Mouse (Mus musculus): ENCODE results near the gene Nadk2.

The Nadk2 gene

DNA sequence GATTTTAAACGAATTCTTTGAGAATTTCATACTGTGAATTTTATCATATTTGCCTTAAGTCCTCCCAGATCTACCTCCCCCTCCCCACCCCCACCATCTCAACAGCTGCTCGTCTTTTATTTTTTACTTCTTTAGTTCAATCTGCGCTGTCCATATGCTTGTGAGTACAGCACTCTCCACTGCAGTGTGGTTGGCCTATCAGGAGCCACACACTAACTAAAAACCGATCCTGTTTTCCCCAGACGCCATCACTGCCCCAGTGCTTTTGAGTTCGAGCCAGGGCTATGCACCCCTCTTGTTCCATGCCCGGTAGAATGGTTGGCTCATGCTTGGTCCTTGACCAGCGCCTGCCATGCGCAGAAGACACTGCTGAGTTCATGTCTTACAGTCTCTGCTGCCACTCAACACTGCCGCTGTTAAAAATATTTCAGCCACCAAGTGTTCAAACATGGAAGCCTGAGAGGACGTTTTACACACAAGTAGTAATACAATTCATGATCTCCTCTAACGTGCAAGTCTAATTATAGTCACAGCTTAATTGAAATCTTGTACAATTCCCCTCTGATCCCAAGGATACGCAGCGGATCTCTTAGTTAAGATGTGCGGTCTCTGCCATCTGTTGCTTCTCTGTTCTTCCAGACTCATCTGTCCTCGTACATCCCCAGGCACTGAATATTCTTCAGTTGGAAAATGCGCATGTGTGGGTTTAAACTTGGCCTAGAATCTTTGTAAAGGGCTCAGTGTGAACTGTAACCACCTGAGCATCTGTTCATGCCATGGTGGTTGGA lies 17.0 kb downstream of the Nadk2 start:
- DNase-seq (ENCODE audit: low read depth, low spot score), result no peak

GRCm38 (mm10) chr15:9088683-9089072 lies 17.6 kb downstream of the Nadk2 start:
- DNase-seq (ENCODE audit: low read depth, low spot score), result no peak

DNA sequence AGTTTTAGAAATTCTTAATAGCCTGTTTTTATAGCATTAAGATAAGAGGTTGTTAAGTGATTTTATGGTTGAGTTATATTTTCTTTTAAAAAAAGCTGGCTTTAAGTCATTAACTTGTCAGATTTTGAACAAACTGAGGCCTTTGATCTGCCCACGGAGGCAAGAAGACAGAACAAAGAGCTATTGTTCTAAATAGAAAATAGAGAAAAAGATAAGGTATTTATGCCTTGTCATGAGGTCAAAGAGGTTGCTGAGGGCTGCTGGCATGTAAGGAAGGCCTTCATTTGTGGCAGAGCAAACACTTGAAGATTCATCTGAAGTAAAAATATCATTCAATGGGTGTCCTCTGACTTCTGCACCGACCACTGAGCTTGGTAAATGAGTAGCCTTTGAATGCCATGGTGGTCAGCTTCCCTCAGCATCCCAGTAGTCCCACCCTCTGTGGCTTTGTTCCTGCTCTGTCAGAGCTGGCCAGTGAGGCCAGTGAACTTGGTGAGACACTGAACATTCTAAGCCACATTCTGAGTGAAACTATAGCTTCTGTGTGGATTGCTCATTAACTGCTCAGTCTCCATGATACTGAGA lies 18.2 kb downstream of the Nadk2 start:
- DNase-seq (ENCODE audit: low read depth, low spot score), result no peak

DNA sequence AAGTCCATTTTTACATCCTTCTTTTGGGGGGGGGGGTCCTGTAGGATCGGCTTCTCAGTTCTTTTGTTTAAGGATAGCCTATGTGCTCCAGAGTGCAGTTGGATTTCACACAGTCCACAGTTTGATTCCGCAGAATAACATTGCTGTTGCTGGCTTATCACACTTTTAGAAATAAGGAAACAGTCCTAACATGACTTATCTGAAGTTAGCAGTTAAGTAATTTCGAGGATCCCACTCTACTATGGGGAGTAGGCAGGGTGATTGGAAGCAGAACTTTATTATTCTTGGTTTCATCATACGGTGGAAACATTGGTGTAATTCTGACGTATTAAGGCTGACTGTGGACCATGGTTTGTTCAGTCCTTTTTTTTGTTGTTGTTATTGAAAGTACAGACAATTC lies 19.6 kb downstream of the Nadk2 start:
- DNase-seq (ENCODE audit: low read depth, low spot score), result no peak

- no peak for DNase-seq (ENCODE audit: low read depth, low spot score)
These were observed 22.7 kb downstream of the Nadk2 start for GRCm38 (mm10) chr15:9093598-9094365.

- DNase-seq (ENCODE audit: low read depth, low spot score), result no peak
These were observed 23.3 kb downstream of the Nadk2 start for GRCm38 (mm10) chr15:9094366-9094750.

DNA sequence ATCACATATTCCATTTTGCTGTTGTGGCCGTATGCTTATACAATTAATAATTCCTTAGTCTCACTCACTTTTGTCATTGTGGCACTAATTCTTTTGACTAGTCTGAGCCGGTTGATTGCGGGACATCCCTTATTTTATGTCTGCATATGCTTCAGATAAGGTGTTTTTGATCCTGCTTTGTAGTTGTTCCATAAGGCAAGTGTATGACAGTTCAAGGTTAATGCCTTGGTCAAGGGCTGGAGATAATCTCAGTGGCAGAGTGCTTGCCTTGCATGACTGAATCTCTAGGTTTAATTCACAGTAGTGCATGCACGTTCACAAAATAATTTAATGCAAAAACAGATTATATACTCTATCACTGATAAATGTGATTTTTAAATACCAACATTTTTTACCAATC lies 25.8 kb downstream of the Nadk2 start:
- no peak for DNase-seq (ENCODE audit: low read depth, low spot score)

DNA sequence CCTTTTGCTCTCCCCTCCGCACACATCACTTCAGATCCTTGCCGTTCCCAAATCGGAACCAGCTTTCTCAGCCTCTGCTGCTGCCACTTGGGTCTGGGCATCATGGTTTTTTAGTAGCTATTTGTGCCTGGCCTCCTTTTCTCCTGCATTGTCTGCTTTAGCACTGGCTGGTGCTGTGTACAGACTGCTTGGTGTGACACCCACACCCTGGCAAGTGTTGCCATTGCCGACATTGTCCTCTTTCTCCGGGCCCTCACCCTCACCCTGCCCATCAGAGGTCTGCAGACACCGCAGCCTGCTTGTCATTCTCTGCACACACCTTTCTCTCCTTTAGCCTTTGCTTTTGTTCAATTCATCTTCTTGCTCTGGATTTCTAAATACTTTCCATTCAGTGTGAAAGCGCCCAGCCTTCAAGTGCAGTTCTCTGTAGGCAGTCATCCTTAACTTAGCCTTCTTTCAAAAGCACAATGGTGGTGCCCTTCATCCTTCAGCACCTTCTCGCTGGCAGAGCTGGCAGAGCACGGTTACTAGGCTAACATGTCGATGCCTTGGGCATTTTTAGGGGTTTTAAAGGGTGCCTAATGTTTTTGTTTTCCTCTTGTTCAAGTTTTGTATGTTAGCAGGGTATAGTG lies 29.5 kb downstream of the Nadk2 start:
- no peak for DNase-seq (ENCODE audit: low read depth, low spot score)

- DNase-seq (ENCODE audit: low read depth, low spot score), result no peak
These were observed 35.4 kb downstream of the Nadk2 start for GRCm38 (mm10) chr15:9106303-9107074.

GRCm38 (mm10) chr15:9110526-9111347 lies 39.7 kb downstream of the Nadk2 start:
- no peak for DNase-seq (ENCODE audit: low read depth, low spot score)

DNA sequence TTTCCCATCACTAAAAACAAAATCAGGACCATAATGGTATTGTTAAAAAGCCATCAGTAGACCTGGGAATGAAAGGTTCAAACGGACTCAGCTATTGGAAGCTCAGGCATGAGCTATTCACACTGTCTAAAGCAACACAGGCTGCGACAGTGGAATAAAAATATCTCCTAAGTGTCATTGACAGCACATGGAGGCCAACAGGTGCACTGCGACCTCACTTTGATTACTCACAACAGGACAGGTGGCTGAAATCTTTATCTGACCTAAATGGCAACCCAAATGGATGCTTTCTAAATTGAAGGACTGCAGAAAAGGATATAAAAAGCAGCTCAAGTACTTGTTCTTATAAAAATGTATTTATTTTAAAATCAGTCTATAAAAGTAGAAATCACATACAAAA lies 40.6 kb downstream of the Nadk2 start:
- no peak for DNase-seq (ENCODE audit: low read depth, low spot score)

- no peak for DNase-seq (ENCODE audit: low read depth, low spot score)
These were observed 42.5 kb downstream of the Nadk2 start for GRCm38 (mm10) chr15:9113556-9113955.

- no peak for DNase-seq (ENCODE audit: low read depth, low spot score)
These were observed 43.1 kb downstream of the Nadk2 start for GRCm38 (mm10) chr15:9114131-9114530.

DNA sequence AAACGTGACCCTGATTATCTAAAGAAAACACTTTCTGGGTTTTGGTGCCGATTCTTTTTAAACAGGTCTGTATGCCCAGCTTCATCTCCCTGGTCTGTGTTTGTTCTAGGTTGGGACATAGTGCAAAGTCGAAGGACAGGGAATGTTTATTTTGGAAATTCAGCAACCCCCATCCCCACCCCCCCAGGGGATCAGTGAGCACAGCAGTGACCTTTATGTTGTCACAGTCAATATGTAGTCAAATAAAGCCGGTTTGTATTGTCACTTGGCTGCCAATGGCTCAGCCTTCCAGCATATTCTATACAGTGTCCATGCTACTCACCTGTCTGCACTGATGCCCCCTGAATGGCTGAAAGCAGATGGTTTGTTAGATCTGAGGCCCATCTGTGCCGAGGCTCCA lies 43.5 kb downstream of the Nadk2 start:
- DNase-seq (ENCODE audit: low read depth, low spot score), result no peak

GRCm38 (mm10) chr15:9118852-9119251 lies 47.8 kb downstream of the Nadk2 start:
- no peak for DNase-seq (ENCODE audit: low read depth, low spot score)

DNA sequence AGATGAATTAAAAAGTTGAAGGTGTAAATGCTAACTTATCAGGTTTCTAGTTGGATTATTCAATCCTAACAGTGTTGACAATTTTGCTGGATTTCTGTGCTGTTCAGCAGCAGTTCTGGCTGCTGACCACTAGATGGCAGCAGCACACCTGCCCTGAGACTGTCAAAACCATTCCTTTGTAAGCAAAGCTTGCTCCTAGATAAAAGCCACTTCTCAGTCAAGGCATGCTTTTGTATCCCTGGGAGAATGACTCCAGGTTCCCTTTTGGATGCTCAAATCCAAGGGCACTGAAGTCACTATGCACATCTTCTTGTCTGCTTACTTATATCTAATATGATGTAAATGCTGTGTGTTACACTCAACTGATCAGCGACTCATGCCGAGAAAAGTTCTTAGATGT lies 49.0 kb downstream of the Nadk2 start:
- peak; percentile 42 for DNase-seq (ENCODE audit: low read depth, low spot score)

GRCm38 (mm10) chr15:9122989-9123388 lies 51.9 kb downstream of the Nadk2 start:
- no peak for DNase-seq (ENCODE audit: low read depth, low spot score)

DNA sequence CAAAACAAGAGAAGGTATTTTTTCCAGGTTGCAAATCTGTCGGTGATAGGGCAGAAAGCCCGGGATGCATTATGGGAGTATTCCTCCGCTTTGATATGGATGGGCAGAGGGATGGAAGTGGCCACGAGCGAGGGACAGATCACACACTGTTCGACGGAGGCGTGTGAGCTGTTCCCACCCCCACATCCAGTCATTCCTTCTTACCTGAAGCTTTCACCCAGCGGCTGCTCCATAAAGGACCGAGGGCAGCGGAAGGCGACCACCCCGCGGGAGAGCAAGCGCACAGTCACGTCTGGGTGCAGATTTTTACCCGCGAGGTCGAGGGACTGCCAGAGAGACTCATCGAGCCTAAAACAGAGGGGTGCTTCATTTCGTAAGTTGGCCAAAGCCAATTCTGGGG lies 53.8 kb downstream of the Nadk2 start:
- DNase-seq (ENCODE audit: low read depth, low spot score), result no peak

GRCm38 (mm10) chr15:9127051-9127791 lies 56.2 kb downstream of the Nadk2 start:
- DNase-seq (ENCODE audit: low read depth, low spot score), result no peak

Data from skeletal muscle tissue, adult 2 months (tissue).